Mouse (Mus musculus) heart, embryonic 10.5 days (tissue): ENCODE measurements around the gene Vill. TPM values are rescaled to one million over a fixed set of nuclear protein-coding genes. Genes with fewer than 3 reads are reported as not detected.

Source experiments
- DNase-seq: peaks from one replicate; pipeline ENCODE4 v3.0.0-alpha.2; 2017; ENCODE audit warnings: low spot score
- H3K27ac ChIP-seq: fragments of 300-500 bp; sonication (generic); 2 replicates; pipeline ENCODE4 v1.5.1; 2016; ENCODE audit warnings: mild to moderate bottlenecking
- H3K27me3 ChIP-seq: fragments of 300-500 bp; sonication (generic); 2 replicates; pipeline ENCODE4 v1.6.1; 2016; ENCODE audit warnings: mild to moderate bottlenecking; ENCODE audit not compliant: poor library complexity, insufficient read depth, severe bottlenecking
- H3K36me3 ChIP-seq: fragments of 300-500 bp; sonication (generic); 2 replicates; pipeline ENCODE4 v1.6.1; 2016; ENCODE audit warnings: mild to moderate bottlenecking, moderate library complexity
- H3K4me1 ChIP-seq: fragments of 300-500 bp; sonication (generic); 2 replicates; pipeline ENCODE4 v1.6.1; 2016; ENCODE audit warnings: mild to moderate bottlenecking
- H3K4me3 ChIP-seq: fragments of 300-500 bp; sonication (generic); 2 replicates; pipeline ENCODE4 v1.5.1; 2016; ENCODE audit warnings: mild to moderate bottlenecking, moderate library complexity
- H3K9me3 ChIP-seq: fragments of 300-500 bp; sonication (generic); 2 replicates; pipeline ENCODE4 v1.6.1; 2016; ENCODE audit warnings: mild to moderate bottlenecking, moderate library complexity
- WGBS: fragments of 180-500 bp; shearing (Covaris S2); methylation state at CpG from one replicate; pipeline ENCODE4 v1.1.7; 2016; 5-methylcytosine and 5-hydroxymethylcytosine counted together
- microRNA-seq: library from miRNA; unstranded; fragments of <30 nt; microRNA quantifications from one replicate; pipeline ENCODE4, GENCODE M21; 2017
- polyA plus RNA-seq: library from polyadenylated mRNA; unstranded; fragments of >200 nt; fragmentation: Nextera tagmentation; extraction: Ambion mirVana; gene quantifications from 2 replicates; pipeline ENCODE4 v1.2.1, GENCODE M21; 2016

Vill gene
- polyA plus RNA-seq, 1 experiment from 2014 or later = 23.1 TPM

- Histone ChIP-seq H3K27ac (no peak overlapping the region), H3K27me3 (no peaks in the 10 kb centered on the region), H3K4me1 (peaks cover 8% of the 10 kb centered on the region; the same call in 1 of the 2 replicates), H3K4me3 (no peak overlapping the region), H3K36me3 (no peaks in the 10 kb centered on the region), H3K9me3 (no peaks in the 10 kb centered on the region)
- WGBS = 76% methylated on average over 17 of the region's 17 CpGs
- DNase-seq = no peak
Observed at GRCm38 (mm10) chr9:119114911-119115310, 62.3 kb downstream of the Vill start.

- no peak for DNase-seq
- no peak overlapping the region for H3K4me3 ChIP-seq
- no peak overlapping the region for H3K27ac ChIP-seq
- H3K9me3 ChIP-seq = no peaks in the 10 kb centered on the region
- WGBS = 84% methylated on average over 19 of the region's 19 CpGs
- H3K4me1 ChIP-seq = peaks cover 9% of the 10 kb centered on the region; the same call in 1 of the 2 replicates
- H3K27me3 ChIP-seq = no peaks in the 10 kb centered on the region
- no peaks in the 10 kb centered on the region for H3K36me3 ChIP-seq
Observed at GRCm38 (mm10) chr9:119119409-119120167, 67.0 kb downstream of the Vill start.

- 58% methylated on average over 3 of the region's 3 CpGs for WGBS
- H3K27me3 ChIP-seq = no peaks in the 10 kb centered on the region
- no peak overlapping the region for H3K27ac ChIP-seq
- H3K4me1 ChIP-seq = peaks cover 9% of the 10 kb centered on the region; the same call in 1 of the 2 replicates
- no peaks in the 10 kb centered on the region for H3K9me3 ChIP-seq
- DNase-seq = no peak
- no peaks in the 10 kb centered on the region for H3K36me3 ChIP-seq
- no peak overlapping the region for H3K4me3 ChIP-seq
Observed at GRCm38 (mm10) chr9:119120168-119120560, 67.6 kb downstream of the Vill start.

Small RNAs within 50 kb of the gene (microRNA-seq; reads per million reads assigned to microRNA genes)
- gene Mir26a-1 = 7.1 reads per million, percentile 21 among the genes with 10 or more reads in this experiment

Other genes with a start within 250 kb of the Vill start
- 8.8 and 10.2 TPM in 2 replicates for gene Ctdspl, start 126.3 kb upstream of the Vill start, polyA plus RNA-seq
- 18.6 and 19.5 TPM in 2 replicates for gene Plcd1, start 40.7 kb downstream of the Vill start, polyA plus RNA-seq
- 0.87 and 1.2 TPM in 2 replicates for gene Dlec1, start 49.7 kb downstream of the Vill start, polyA plus RNA-seq
- gene Acaa1b, start 104.3 kb downstream of the Vill start, polyA plus RNA-seq = 0.70 and 0.76 TPM in 2 replicates
- gene Gm47289, start 106.4 kb downstream of the Vill start, polyA plus RNA-seq = not detected in 2 replicates
- not detected in 2 replicates for gene Slc22a13, start 156.3 kb downstream of the Vill start, polyA plus RNA-seq